Mouse (Mus musculus) intestine, postnatal 0 days (tissue): ENCODE measurements at regions not wholly inside any gene's neighbourhood (a gene's known extent, or its start where the extent isn't known, plus 50 kb on each side); places are given as distances from the start of the nearest gene placed in this dataset.

ENCODE experiments used
- ATAC-seq: fragments of 200-750 bp; cut with Nextera tagmentation; 2 replicates; pipeline ENCODE4 v1.8.0; 2017; ENCODE audit warnings: mild to moderate bottlenecking, moderate TSS enrichment, moderate library complexity
- H3K27ac ChIP-seq: fragments of 300-500 bp; sonication (generic); 2 replicates; pipeline ENCODE4 v1.5.1; 2014; ENCODE audit warnings: mild to moderate bottlenecking, low read depth, low read length, moderate library complexity
- H3K27me3 ChIP-seq: fragments of 300-500 bp; sonication (generic); replicated peaks from 2 replicates; pipeline ENCODE4 v1.6.1; 2014; ENCODE audit warnings: low read length, mixed read lengths; ENCODE audit not compliant: control insufficient read depth, insufficient read depth
- H3K36me3 ChIP-seq: fragments of 300-500 bp; sonication (generic); 2 replicates; pipeline ENCODE4 v1.6.1; 2014; ENCODE audit warnings: mild to moderate bottlenecking, moderate library complexity; ENCODE audit not compliant: control insufficient read depth, insufficient read depth
- H3K4me1 ChIP-seq: fragments of 300-500 bp; sonication (generic); replicated peaks from 2 replicates; pipeline ENCODE4 v1.6.1; 2014; ENCODE audit warnings: antibody characterized with exemption, low read length, mixed read lengths; ENCODE audit not compliant: control insufficient read depth, insufficient read depth
- H3K4me2 ChIP-seq: fragments of 300-500 bp; sonication (generic); replicated peaks from 2 replicates; pipeline ENCODE4 v1.6.1; 2014; ENCODE audit warnings: low read depth, mild to moderate bottlenecking, moderate library complexity
- H3K4me3 ChIP-seq: fragments of 300-500 bp; sonication (generic); 2 replicates; pipeline ENCODE4 v1.5.1; 2014; ENCODE audit warnings: low read depth, low read length
- H3K9ac ChIP-seq: fragments of 300-500 bp; sonication (generic); 2 replicates; pipeline ENCODE4 v1.6.1; 2014; ENCODE audit warnings: mild to moderate bottlenecking, low read depth, low read length
- H3K9me3 ChIP-seq: fragments of 300-500 bp; sonication (generic); 2 replicates; pipeline ENCODE4 v1.6.1; 2016; ENCODE audit warnings: mixed run types; ENCODE audit not compliant: control insufficient read depth
- CTCF ChIP-seq: sonication (generic); IDR thresholded peaks from 2 replicates; pipeline ENCODE4 v1.5.1; 2016; ENCODE audit warnings: low read depth, mild to moderate bottlenecking, control low read depth, antibody characterized with exemption, moderate library complexity
- WGBS: fragments of 180-500 bp; shearing (Covaris S2); extraction: QIAGEN DNeasy Blood & Tissue Kit; methylation state at CpG from one replicate; pipeline ENCODE4 v1.1.7; 2014; 5-methylcytosine and 5-hydroxymethylcytosine counted together

DNA sequence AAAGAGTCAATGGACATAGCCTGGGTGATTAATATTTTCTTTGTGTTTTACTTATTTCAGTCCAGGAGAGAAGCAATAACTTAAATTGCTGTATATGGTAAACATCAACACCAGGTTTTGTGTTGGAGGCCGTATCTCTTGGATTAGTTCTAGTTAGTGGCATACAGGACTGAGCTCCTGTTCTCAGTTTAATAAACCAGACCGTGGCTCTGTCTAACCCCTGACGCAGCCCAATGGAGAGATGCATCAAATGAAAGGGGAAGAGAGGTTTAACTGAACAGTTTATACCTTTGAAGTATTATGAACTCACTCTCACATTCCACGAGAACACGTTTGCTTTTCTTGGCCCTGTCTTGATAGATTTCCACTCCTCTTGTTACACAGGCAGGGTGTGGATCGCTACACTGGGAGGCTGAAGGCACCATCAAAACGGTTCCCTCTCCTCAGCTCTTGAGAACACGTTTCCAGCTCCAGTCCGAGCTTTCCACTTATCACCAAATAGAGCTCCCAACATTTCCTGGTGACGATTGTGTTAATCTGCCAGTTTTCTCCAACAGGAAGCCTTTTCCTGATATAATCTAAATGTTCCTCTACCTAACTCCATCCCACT, 54.0 kb upstream of the Cerkl start:
- H3K4me3 ChIP-seq = no peak overlapping the region
- H3K36me3 ChIP-seq = no peaks in the 10 kb centered on the region
- 67% methylated on average over 10 of the region's 10 CpGs for WGBS
- no peaks in the 10 kb centered on the region for H3K27me3 ChIP-seq
- no peak for ATAC-seq
- no peaks in the 10 kb centered on the region for H3K4me1 ChIP-seq
- H3K9me3 ChIP-seq = no peaks in the 10 kb centered on the region
- no peak overlapping the region for H3K27ac ChIP-seq
- no peak overlapping the region for H3K4me2 ChIP-seq
- no peak for TF ChIP-seq CTCF
- no peak overlapping the region for H3K9ac ChIP-seq

DNA sequence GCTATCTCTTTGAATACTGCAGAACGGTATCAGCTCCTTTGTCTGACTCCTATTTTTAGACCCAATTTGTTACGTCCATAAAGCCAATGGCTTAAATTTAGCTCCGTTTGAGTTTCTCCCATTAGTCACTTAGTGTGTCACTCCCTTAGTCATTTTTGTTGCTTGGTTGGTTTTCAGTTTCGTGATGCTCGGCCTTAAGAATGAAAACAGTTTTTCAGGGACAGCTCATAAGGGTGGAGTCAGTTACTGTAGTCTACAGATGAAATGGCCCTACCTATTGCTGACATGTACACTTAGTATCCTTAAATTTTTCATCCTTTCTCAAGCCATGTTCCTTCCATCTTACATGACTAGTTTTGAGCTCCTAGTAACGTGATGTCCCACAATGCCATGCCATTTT, 54.5 kb upstream of the Cerkl start:
- H3K27ac ChIP-seq = no peak overlapping the region
- no peaks in the 10 kb centered on the region for H3K36me3 ChIP-seq
- no peak overlapping the region for H3K4me2 ChIP-seq
- no peak overlapping the region for H3K4me3 ChIP-seq
- H3K27me3 ChIP-seq = no peaks in the 10 kb centered on the region
- no peak for ATAC-seq
- H3K4me1 ChIP-seq = no peaks in the 10 kb centered on the region
- no peak for TF ChIP-seq CTCF
- no peaks in the 10 kb centered on the region for H3K9me3 ChIP-seq
- 68% methylated on average over 6 of the region's 6 CpGs for WGBS
- H3K9ac ChIP-seq = no peak overlapping the region

DNA sequence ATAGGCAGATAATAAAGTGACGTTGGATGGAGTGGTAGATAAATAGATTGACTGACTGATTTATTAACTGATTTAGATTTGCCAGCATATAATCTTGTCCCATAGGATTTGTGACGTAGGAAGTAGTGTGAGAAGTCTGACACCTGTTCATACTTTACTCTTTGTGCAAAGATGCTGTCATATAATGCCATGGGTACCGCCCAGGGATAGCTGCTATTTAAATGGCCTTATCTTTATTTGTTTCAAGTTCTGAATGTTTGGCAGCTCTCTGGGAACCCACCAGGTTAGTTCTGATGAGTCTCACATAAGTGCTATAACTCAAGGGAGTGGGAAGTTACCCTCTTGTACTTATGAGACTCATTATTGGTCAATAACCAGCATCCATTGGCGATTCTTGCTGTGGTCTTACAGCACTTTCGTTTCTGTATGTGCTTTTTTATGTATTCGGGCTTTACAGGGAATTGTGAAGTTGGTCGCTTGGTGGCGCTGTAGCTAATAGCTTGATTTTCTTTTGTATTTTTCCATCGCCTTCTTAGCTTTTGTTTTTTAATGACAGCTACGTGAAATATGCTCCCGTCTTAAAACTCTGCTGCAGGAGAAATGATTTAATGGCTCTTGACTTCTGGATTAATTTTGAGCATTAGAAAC, 55.2 kb upstream of the Cerkl start:
- ATAC-seq = peak; percentile 31; the same call in 1 of the 2 replicates
- Histone ChIP-seq H3K9me3 (no peaks in the 10 kb centered on the region), H3K4me2 (peak overlapping the region; percentile 40), H3K9ac (no peak overlapping the region), H3K27ac (no peak overlapping the region), H3K36me3 (no peaks in the 10 kb centered on the region), H3K4me1 (no peaks in the 10 kb centered on the region), H3K4me3 (no peak overlapping the region), H3K27me3 (no peaks in the 10 kb centered on the region)
- 18% methylated on average over 11 of the region's 11 CpGs for WGBS
- TF ChIP-seq CTCF = peak; percentile 83

DNA sequence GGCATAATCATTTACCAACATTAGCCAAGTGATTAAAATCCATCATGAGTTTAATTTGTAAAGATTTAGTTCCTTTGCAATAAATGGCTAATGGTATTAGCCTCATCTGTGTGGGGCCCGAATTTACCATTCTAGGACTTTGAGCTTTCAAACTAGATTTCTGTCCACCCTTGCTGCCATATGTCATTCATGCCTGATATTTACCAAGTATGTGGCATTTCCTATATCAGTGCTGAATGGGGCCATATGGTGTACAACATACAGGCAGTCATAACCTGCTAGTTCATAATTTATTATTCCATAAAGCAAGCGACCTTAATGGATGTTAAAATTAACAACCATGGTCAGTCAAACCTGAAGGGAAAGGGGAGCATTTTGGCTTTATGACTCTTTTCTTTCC, 55.8 kb upstream of the Cerkl start:
- H3K4me2 ChIP-seq = peak overlapping the region; percentile 40
- H3K4me3 ChIP-seq = no peak overlapping the region
- H3K27me3 ChIP-seq = no peaks in the 10 kb centered on the region
- H3K9ac ChIP-seq = no peak overlapping the region
- 58% methylated on average over 2 of the region's 2 CpGs for WGBS
- no peaks in the 10 kb centered on the region for H3K36me3 ChIP-seq
- H3K4me1 ChIP-seq = no peaks in the 10 kb centered on the region
- no peaks in the 10 kb centered on the region for H3K9me3 ChIP-seq
- no peak for TF ChIP-seq CTCF
- ATAC-seq = no peak
- no peak overlapping the region for H3K27ac ChIP-seq

DNA sequence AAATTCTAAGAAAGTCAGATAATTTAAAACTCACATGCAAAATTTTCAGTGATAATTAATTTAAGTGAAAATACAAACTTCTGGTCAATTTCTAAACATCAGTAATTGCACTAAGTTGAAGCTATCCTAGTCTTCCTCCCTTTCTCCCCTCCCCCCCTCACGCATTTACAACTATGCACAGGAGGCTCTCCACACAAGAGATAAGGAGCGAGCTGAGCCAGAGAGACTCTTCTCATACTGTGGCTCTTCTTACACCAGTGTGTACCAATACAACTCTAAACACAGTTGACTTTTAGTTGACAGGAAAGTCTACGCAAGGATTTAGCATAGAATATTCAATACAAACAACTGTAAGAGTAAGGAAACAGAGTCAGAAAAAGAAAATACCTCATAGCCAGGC, 57.1 kb upstream of the Cerkl start:
- no peak overlapping the region for H3K4me2 ChIP-seq
- 55% methylated on average over 3 of the region's 3 CpGs for WGBS
- no peaks in the 10 kb centered on the region for H3K36me3 ChIP-seq
- no peak for TF ChIP-seq CTCF
- no peak overlapping the region for H3K4me3 ChIP-seq
- ATAC-seq = no peak
- no peaks in the 10 kb centered on the region for H3K4me1 ChIP-seq
- no peaks in the 10 kb centered on the region for H3K27me3 ChIP-seq
- H3K9ac ChIP-seq = no peak overlapping the region
- no peaks in the 10 kb centered on the region for H3K9me3 ChIP-seq
- no peak overlapping the region for H3K27ac ChIP-seq

DNA sequence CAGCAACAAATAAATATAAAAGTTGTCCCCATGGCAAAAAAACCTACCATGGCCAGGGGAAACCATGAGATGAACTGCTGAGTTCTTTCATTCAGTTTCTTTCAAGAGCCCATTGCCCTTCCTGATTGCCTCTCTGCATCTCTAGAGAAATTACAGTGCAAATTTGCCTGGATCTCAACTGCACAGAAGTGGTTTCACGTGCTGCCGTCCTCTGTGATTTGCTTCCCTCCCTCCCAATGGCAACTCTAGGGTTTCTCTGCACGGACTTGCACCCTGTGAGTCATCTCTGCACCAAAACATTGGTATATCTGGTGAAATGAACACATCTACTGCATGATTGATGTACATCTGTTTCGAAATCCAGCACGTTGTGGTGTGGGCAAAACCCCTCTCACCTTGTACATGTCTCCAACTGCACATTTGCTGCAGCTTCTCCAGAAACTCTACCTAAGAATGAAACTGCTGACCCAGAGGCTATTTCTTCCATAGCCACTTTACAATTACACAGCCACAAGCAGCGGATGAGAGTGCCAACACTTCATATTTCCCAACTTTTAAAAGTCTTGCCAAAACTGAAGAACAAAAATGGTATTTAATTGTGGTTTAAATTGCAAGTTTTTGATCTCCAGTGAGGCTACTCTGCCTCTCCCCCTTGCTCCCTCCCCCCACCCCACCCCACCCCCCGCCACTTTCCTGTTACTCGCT, 61.6 kb upstream of the Cerkl start:
- ATAC-seq = no peak
- Histone ChIP-seq H3K36me3 (no peaks in the 10 kb centered on the region), H3K9ac (no peak overlapping the region), H3K4me2 (no peak overlapping the region), H3K27me3 (no peaks in the 10 kb centered on the region), H3K4me3 (no peak overlapping the region), H3K27ac (no peak overlapping the region), H3K9me3 (no peaks in the 10 kb centered on the region), H3K4me1 (no peaks in the 10 kb centered on the region)
- 81% methylated on average over 8 of the region's 8 CpGs for WGBS
- TF ChIP-seq CTCF = no peak
